In genomic region chr14:31184195-31184594, GRCm38 (mm10) we compare ENCODE assay signal across 26 mouse cellular contexts. TPM values are rescaled to one million over a fixed set of nuclear protein-coding genes. Genes with fewer than 3 reads are reported as not detected.
DNase-seq lines count a peak whose midpoint lies in the region; ATAC-seq and TF ChIP-seq lines count a peak whose summit lies in the region.
"Had no signal": no experiment of that assay in that cellular context is flagged by ENCODE, and none has a peak within 500 bp of the region (broad histone marks: within the 10 kb centered on the region; RNA-seq: fewer than 3 reads in every experiment).

No protein-coding gene starts in this region.

- 78% methylated on average over 12 of the region's 12 CpGs for WGBS in liver, embryonic 16.5 days (ENCODE audit: insufficient replicate concordance)
- WGBS in hindbrain, embryonic 12.5 days, result 93% methylated on average over 12 of the region's 12 CpGs

- TF ChIP-seq CTCF in gastrocnemius, adult 2 months (IDR thresholded peaks at IDR 0.05), result no peak
- no peak for TF ChIP-seq CTCF in layer of hippocampus, adult 2 months (conservative IDR thresholded peaks at IDR 0.05)

- intact Hi-C loops in gastrocnemius, adult 2 months (cut with DNase I), result no loop called here

- H3K9ac ChIP-seq in liver, embryonic 16.5 days (ENCODE audit: low read depth, low read length), result no peak overlapping the region
- no peak overlapping the region for H3K9ac ChIP-seq in hindbrain, embryonic 12.5 days
- H3K9ac ChIP-seq: forebrain, embryonic 13.5 days; liver, embryonic 14.5 days; midbrain, embryonic 12.5 days; neural tube, embryonic 15.5 days had no signal

- peak overlapping the region; percentile 35 for H3K27ac ChIP-seq in gastrocnemius, adult 2 months
- H3K27ac ChIP-seq in layer of hippocampus, adult 2 months, result peak overlapping the region; percentile 76
- peak overlapping the region; percentile 75 for H3K27ac ChIP-seq in brown adipose tissue, adult 24 weeks (replicated peaks; ENCODE audit: low read depth, low read length)
- peak overlapping the region; percentile 43 for H3K27ac ChIP-seq in liver, embryonic 16.5 days (ENCODE audit: low read length)
- H3K27ac ChIP-seq in hindbrain, embryonic 12.5 days, result no peak overlapping the region
- H3K27ac ChIP-seq: forebrain, embryonic 13.5 days; hindbrain, embryonic 10.5 days; hindbrain, postnatal 0 days; left cerebral cortex, adult 2 months; liver, embryonic 14.5 days; midbrain, embryonic 12.5 days; neural tube, embryonic 15.5 days had no signal

- no peaks in the 10 kb centered on the region for H3K9me3 ChIP-seq in liver, embryonic 16.5 days (replicated peaks; ENCODE audit: control insufficient read depth, low read length)
- H3K9me3 ChIP-seq in hindbrain, embryonic 12.5 days (replicated peaks), result no peaks in the 10 kb centered on the region
- H3K9me3 ChIP-seq: forebrain, embryonic 13.5 days; hindbrain, embryonic 10.5 days; midbrain, embryonic 12.5 days; neural tube, embryonic 15.5 days had no signal

- H3K36me3 ChIP-seq in liver, embryonic 16.5 days (ENCODE audit: control insufficient read depth, insufficient read depth), result peaks cover 44% of the 10 kb centered on the region
- H3K36me3 ChIP-seq in hindbrain, embryonic 12.5 days, result peaks cover 99% of the 10 kb centered on the region

- no peak overlapping the region for H3K4me2 ChIP-seq in liver, embryonic 16.5 days (ENCODE audit: low read depth, low read length)
- H3K4me2 ChIP-seq in hindbrain, embryonic 12.5 days (replicated peaks), result no peak overlapping the region
- H3K4me2 ChIP-seq: forebrain, embryonic 13.5 days; midbrain, embryonic 12.5 days; neural tube, embryonic 15.5 days had no signal

- ATAC-seq in liver, embryonic 16.5 days (ENCODE audit: low read depth), result no peak
- no peak for ATAC-seq in hindbrain, embryonic 12.5 days (ENCODE audit: low FRiP score)
- ATAC-seq: forebrain, embryonic 13.5 days; hindbrain, postnatal 0 days; intestine, postnatal 0 days had no signal

- H3K27me3 ChIP-seq in liver, embryonic 16.5 days (ENCODE audit: control insufficient read depth, insufficient read depth, low read depth, low read length), result no peaks in the 10 kb centered on the region
- no peaks in the 10 kb centered on the region for H3K27me3 ChIP-seq in hindbrain, embryonic 12.5 days
- H3K27me3 ChIP-seq: forebrain, embryonic 13.5 days; midbrain, embryonic 12.5 days; neural tube, embryonic 15.5 days had no signal

- no peak for DNase-seq in gastrocnemius, adult 2 months
- no peak for DNase-seq in gastrocnemius, postnatal 4 days (ENCODE audit: low spot score in 2 of 2)
- no peak for DNase-seq in layer of hippocampus, adult 2 months (ENCODE audit: low spot score in 2 of 2)
- no peak for DNase-seq in layer of hippocampus, adult 9-11 months
- DNase-seq in retina, embryonic 14.5 days (ENCODE audit: low spot score), result no peak
- DNase-seq: adrenal gland, postnatal 14 days; cerebellum, adult 11 months; cerebellum, adult 9-11 months; kidney, postnatal 4 days; lung, postnatal 14 days; thymus, adult 2 months; thymus, postnatal 4 days had no signal

- H3K4me3 ChIP-seq in gastrocnemius, adult 2 months, result no peak overlapping the region
- no peak overlapping the region for H3K4me3 ChIP-seq in layer of hippocampus, adult 2 months
- no peak overlapping the region for H3K4me3 ChIP-seq in brown adipose tissue, adult 24 weeks (ENCODE audit: insufficient read depth, low read depth, low read length)
- no peak overlapping the region for H3K4me3 ChIP-seq in liver, embryonic 16.5 days (ENCODE audit: low read depth, low read length)
- H3K4me3 ChIP-seq in hindbrain, embryonic 12.5 days, result no peak overlapping the region
- H3K4me3 ChIP-seq: forebrain, embryonic 13.5 days; hindbrain, embryonic 10.5 days; left cerebral cortex, adult 2 months; midbrain, embryonic 12.5 days; neural tube, embryonic 15.5 days had no signal

- H3K4me1 ChIP-seq in brown adipose tissue, adult 24 weeks (ENCODE audit: control insufficient read depth, insufficient read depth, insufficient read length, low read length), result peaks cover 4% of the 10 kb centered on the region
- H3K4me1 ChIP-seq in liver, embryonic 16.5 days (ENCODE audit: control insufficient read depth, low read depth, low read length), result peaks cover 19% of the 10 kb centered on the region
- no peaks in the 10 kb centered on the region for H3K4me1 ChIP-seq in hindbrain, embryonic 12.5 days
- H3K4me1 ChIP-seq: forebrain, embryonic 13.5 days; hindbrain, embryonic 10.5 days had no signal

RNA-seq across cellular contexts. Expression of gene Stab1, which starts 15.8 kb away (rescaled TPM):
- total RNA-seq in gastrocnemius, adult 2 months (2021), result 10 to 100 TPM; 14.0 to 16.5 TPM
- 100 to 1,000 TPM in 1 of 2 experiments, 10 to 100 TPM in 1; 89.8 to 101 TPM for total RNA-seq in gastrocnemius, postnatal 4 days (2021)
- total RNA-seq in layer of hippocampus, adult 2 months (2021), result 10 to 100 TPM; 23.2 TPM
- polyA plus RNA-seq in brown adipose tissue, adult 24 weeks (2012; ENCODE audit: insufficient read depth, insufficient read length, missing spikeins), result 25.2 and 28.0 TPM in 2 replicates
- 25.8 and 32.2 TPM in 2 replicates for polyA plus RNA-seq in liver, embryonic 16.5 days (2015; fragmentation: Nextera tagmentation; extraction: Ambion mirVana)
- 29.7 and 33.9 TPM in 2 replicates for polyA plus RNA-seq in hindbrain, embryonic 12.5 days (2016; fragmentation: Nextera tagmentation; extraction: Ambion mirVana)
- total RNA-seq: common myeloid progenitor, adult 5-6 weeks; granulocyte monocyte progenitor cell, adult 5-6 weeks had no signal

RNA-seq across cellular contexts. Expression of gene Tnnc1, which starts 23.9 kb away (rescaled TPM):
- total RNA-seq in gastrocnemius, adult 2 months (2021), result 1,000 to 10,000 TPM in 1 of 2 experiments, 100 to 1,000 TPM in 1; 386 to 1,185 TPM
- 100 to 1,000 TPM; 337 to 379 TPM for total RNA-seq in gastrocnemius, postnatal 4 days (2021)
- total RNA-seq in layer of hippocampus, adult 2 months (2021), result 1 to 10 TPM; 2.4 to 2.9 TPM
- 17.2 and 24.4 TPM in 2 replicates for polyA plus RNA-seq in brown adipose tissue, adult 24 weeks (2012; ENCODE audit: insufficient read depth, insufficient read length, missing spikeins)
- polyA plus RNA-seq in liver, embryonic 16.5 days (2015; fragmentation: Nextera tagmentation; extraction: Ambion mirVana), result 80.6 and 93.1 TPM in 2 replicates
- polyA plus RNA-seq in hindbrain, embryonic 12.5 days (2016; fragmentation: Nextera tagmentation; extraction: Ambion mirVana), result 10.5 and 49.9 TPM in 2 replicates
- total RNA-seq: common myeloid progenitor, adult 5-6 weeks had no signal

RNA-seq across cellular contexts. Expression of gene Nisch, which starts 32.6 kb away (rescaled TPM):
- 10 to 100 TPM; 60.8 to 70.3 TPM for total RNA-seq in gastrocnemius, adult 2 months (2021)
- total RNA-seq in gastrocnemius, postnatal 4 days (2021), result 100 to 1,000 TPM; 258 to 277 TPM
- 100 to 1,000 TPM; 472 to 491 TPM for total RNA-seq in layer of hippocampus, adult 2 months (2021)
- 83.6 and 84.5 TPM in 2 replicates for polyA plus RNA-seq in brown adipose tissue, adult 24 weeks (2012; ENCODE audit: insufficient read depth, insufficient read length, missing spikeins)
- 94.9 and 112 TPM in 2 replicates for polyA plus RNA-seq in liver, embryonic 16.5 days (2015; fragmentation: Nextera tagmentation; extraction: Ambion mirVana)
- 464 and 474 TPM in 2 replicates for polyA plus RNA-seq in hindbrain, embryonic 12.5 days (2016; fragmentation: Nextera tagmentation; extraction: Ambion mirVana)

RNA-seq across cellular contexts. Expression of gene Sema3g, which starts 33.5 kb away (rescaled TPM):
- 1 to 10 TPM; 7.0 to 8.3 TPM for total RNA-seq in gastrocnemius, adult 2 months (2021)
- 10 to 100 TPM; 11.5 to 11.6 TPM for total RNA-seq in gastrocnemius, postnatal 4 days (2021)
- 1 to 10 TPM; 5.0 to 6.1 TPM for total RNA-seq in layer of hippocampus, adult 2 months (2021)
- 5.4 and 10.5 TPM in 2 replicates for polyA plus RNA-seq in brown adipose tissue, adult 24 weeks (2012; ENCODE audit: insufficient read depth, insufficient read length, missing spikeins)
- 0.04 TPM in 2 replicates for polyA plus RNA-seq in liver, embryonic 16.5 days (2015; fragmentation: Nextera tagmentation; extraction: Ambion mirVana)
- polyA plus RNA-seq in hindbrain, embryonic 12.5 days (2016; fragmentation: Nextera tagmentation; extraction: Ambion mirVana), result 0.79 and 1.2 TPM in 2 replicates
- total RNA-seq: common myeloid progenitor, adult 5-6 weeks; granulocyte monocyte progenitor cell, adult 5-6 weeks; megakaryocyte, adult 5-6 weeks had no signal

RNA-seq across cellular contexts. Expression of gene Nt5dc2, which starts 53.3 kb away (rescaled TPM):
- 1 to 10 TPM; 1.2 to 1.7 TPM for total RNA-seq in gastrocnemius, adult 2 months (2021)
- total RNA-seq in gastrocnemius, postnatal 4 days (2021), result 10 to 100 TPM; 33.9 to 35.4 TPM
- 10 to 100 TPM; 12.6 to 13.4 TPM for total RNA-seq in layer of hippocampus, adult 2 months (2021)
- 2.5 and 4.0 TPM in 2 replicates for polyA plus RNA-seq in brown adipose tissue, adult 24 weeks (2012; ENCODE audit: insufficient read depth, insufficient read length, missing spikeins)
- 149 and 179 TPM in 2 replicates for polyA plus RNA-seq in liver, embryonic 16.5 days (2015; fragmentation: Nextera tagmentation; extraction: Ambion mirVana)
- 401 and 429 TPM in 2 replicates for polyA plus RNA-seq in hindbrain, embryonic 12.5 days (2016; fragmentation: Nextera tagmentation; extraction: Ambion mirVana)

Comparison
In these comparisons a context has a peak if more than half of its experiments do, and no peak if none do; other contexts are left out.
1. RNA of gene Tnnc1, which starts 23.9 kb away (total RNA-seq): 386 to 1,185 TPM in gastrocnemius, adult 2 months and 337 to 379 TPM in gastrocnemius, postnatal 4 days; 2.4 to 2.9 TPM in layer of hippocampus, adult 2 months; every median in the first group is over 10 times any median in the second.